Mouse (Mus musculus) gastrocnemius, postnatal 36 days (tissue): ENCODE data around the gene Dzank1. TPM values are rescaled to one million over a fixed set of nuclear protein-coding genes. Genes with fewer than 3 reads are reported as not detected.

Experiments used
- total RNA-seq, 2 experiments: library from RNA; stranded (reverse); gene quantifications; 2 replicates each; pipeline ENCODE4 v1.2.3; 2021

The Dzank1 gene
- total RNA-seq, 2 experiments from 2014 or later, result 0.15 to 0.52 TPM

Other genes starting within 250 kb of the Dzank1 start
- not detected for gene Ovol2, start 195.3 kb downstream of the Dzank1 start, total RNA-seq
- 10 to 100 TPM; 15.4 to 19.4 TPM for gene Kat14, start 158.4 kb downstream of the Dzank1 start, total RNA-seq
- 1 to 10 TPM; 4.5 to 5.6 TPM for gene Pet117, start 158.4 kb downstream of the Dzank1 start, total RNA-seq
- 1 to 10 TPM; 6.6 to 9.6 TPM for gene Polr3f, start 304 bp upstream of the Dzank1 start, total RNA-seq
- 1 to 10 TPM; 4.6 to 5.1 TPM for gene Rbbp9, start 23.5 kb upstream of the Dzank1 start, total RNA-seq
- gene Sec23b, start 28.8 kb upstream of the Dzank1 start, total RNA-seq, result 10 to 100 TPM in 1 of 2 experiments, 1 to 10 TPM in 1; 9.8 to 10.3 TPM
- gene Smim26, start 66.6 kb upstream of the Dzank1 start, total RNA-seq, result 10 to 100 TPM; 59.0 to 72.3 TPM
- 10 to 100 TPM; 12.6 to 13.8 TPM for gene Dtd1, start 72.5 kb upstream of the Dzank1 start, total RNA-seq